Mouse (Mus musculus): ENCODE data around the gene Inppl1. TPM values are rescaled to one million over a fixed set of nuclear protein-coding genes. Genes with fewer than 3 reads are reported as not detected.

The Inppl1 gene
- polyA plus RNA-seq, 2 experiments = 30.5 to 111 TPM

DNA sequence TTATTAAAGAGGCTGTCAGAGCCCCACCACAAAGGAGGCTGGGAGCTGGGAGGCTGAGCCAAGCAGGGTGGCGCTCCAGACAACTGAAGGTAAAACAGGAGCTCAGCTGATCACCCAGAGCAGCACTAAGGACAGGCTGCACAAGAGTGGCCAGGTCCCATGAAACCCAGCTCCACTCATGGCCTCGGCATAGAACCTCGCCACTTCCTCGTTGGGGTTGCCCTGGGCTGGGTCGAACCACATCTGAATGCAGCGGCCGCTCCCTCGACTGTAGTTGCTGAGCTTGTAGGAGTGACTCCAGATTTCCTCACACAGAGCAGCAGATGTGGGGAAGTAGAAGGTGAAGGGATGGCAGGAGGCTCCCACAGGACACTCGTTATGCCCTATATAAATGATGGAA, 20.3 kb upstream of the Inppl1 start:
- DNase-seq (ENCODE audit: low spot score) (no peak), ATAC-seq (ENCODE audit: low FRiP score, low read depth) (no peak)
- Histone ChIP-seq H3K27me3 (ENCODE audit: control insufficient read depth, insufficient read depth, low read length) (no peaks in the 10 kb centered on the region), H3K4me3 (replicated peaks; ENCODE audit: low read length) (no peak overlapping the region), H3K36me3 (ENCODE audit: control insufficient read depth, insufficient read depth, low read length) (no peaks in the 10 kb centered on the region), H3K9ac (ENCODE audit: low read depth, low read length, severe bottlenecking) (no peak overlapping the region), H3K9me3 (ENCODE audit: control insufficient read depth, low read length) (no peaks in the 10 kb centered on the region), H3K4me1 (ENCODE audit: control insufficient read depth, insufficient read depth, low read length) (no peaks in the 10 kb centered on the region), H3K4me2 (replicated peaks; ENCODE audit: low read depth, low read length, severe bottlenecking) (no peak overlapping the region), H3K27ac (replicated peaks; ENCODE audit: low read depth, low read length) (no peak overlapping the region)
- TF ChIP-seq POLR2A (IDR thresholded peaks at IDR 0.05; ENCODE audit: borderline replicate concordance, extremely low read depth, insufficient read depth, insufficient read length) = no peak
- 64% methylated on average over 9 of the region's 9 CpGs for WGBS

DNA sequence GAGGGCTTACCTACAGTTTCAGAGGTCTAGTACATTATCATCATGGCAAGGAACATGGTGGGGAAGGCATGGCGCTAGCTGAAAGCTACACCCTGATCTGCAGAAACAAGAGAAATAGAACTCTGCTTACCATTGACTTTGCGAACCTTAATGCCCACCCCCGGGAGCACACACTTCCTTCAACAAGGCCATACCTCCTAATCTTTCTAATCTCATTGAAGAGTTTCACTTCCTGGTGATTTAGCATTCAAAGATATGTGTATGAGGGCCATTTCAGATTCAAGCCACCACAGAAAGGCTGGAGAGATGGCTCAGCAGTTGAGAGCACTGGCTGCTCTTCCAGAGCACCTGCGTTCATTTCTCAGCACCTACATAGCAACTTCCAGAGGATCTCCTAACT, 19.1 kb upstream of the Inppl1 start, which contains the start of gene Folr2:
Gene Folr2 (minus strand): TSS at position 101 of the 400 bp plus-strand sequence.
- ATAC-seq (ENCODE audit: low FRiP score, low read depth) = no peak
- WGBS = 88% methylated on average over 4 of the region's 4 CpGs
- no peak within 1 kb of the TSS for H3K9ac ChIP-seq (ENCODE audit: low read depth, low read length, severe bottlenecking)

DNA sequence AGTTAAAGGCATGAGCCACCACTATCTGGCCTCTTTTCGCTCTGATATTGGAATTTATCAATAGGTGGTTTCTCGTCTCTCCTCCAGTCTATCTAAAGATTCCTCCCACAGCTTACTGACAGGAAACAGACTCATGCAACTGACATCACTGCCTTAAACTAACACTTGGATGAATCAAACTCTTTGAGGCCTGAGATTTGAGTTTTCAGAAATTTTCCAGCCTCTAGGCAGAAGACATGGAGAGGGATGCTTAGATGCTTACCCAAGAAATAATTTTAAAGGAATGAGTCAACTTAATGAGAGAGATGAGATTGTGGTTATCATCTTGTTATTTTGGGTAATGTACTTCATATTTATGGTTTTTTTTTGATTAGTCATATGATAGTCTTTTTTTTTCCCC, 15.8 kb upstream of the Inppl1 start:
- WGBS = 80% methylated on average over 2 of the region's 2 CpGs
- no peak for TF ChIP-seq POLR2A (IDR thresholded peaks at IDR 0.05; ENCODE audit: borderline replicate concordance, extremely low read depth, insufficient read depth, insufficient read length)

More for the DNA sequence above, 19.1 kb upstream of the Inppl1 start, which contains the start of gene Folr2:
- no peaks in the 10 kb centered on the region for H3K27me3 ChIP-seq (ENCODE audit: control insufficient read depth, insufficient read depth, low read length)
- DNase-seq (ENCODE audit: low spot score) = no peak
- no peak within 1 kb of the TSS for H3K4me2 ChIP-seq (replicated peaks; ENCODE audit: low read depth, low read length, severe bottlenecking)
- H3K4me1 ChIP-seq (ENCODE audit: control insufficient read depth, insufficient read depth, low read length) = no peaks in the 10 kb centered on the region
- no peaks in the 10 kb centered on the region for H3K9me3 ChIP-seq (ENCODE audit: control insufficient read depth, low read length)
- no peaks in the 10 kb centered on the region for H3K36me3 ChIP-seq (ENCODE audit: control insufficient read depth, insufficient read depth, low read length)
- H3K27ac ChIP-seq (replicated peaks; ENCODE audit: low read depth, low read length) = no peak within 1 kb of the TSS
- no peak for TF ChIP-seq POLR2A (IDR thresholded peaks at IDR 0.05; ENCODE audit: borderline replicate concordance, extremely low read depth, insufficient read depth, insufficient read length)
- no peak within 1 kb of the TSS for H3K4me3 ChIP-seq (replicated peaks; ENCODE audit: low read length)

DNA sequence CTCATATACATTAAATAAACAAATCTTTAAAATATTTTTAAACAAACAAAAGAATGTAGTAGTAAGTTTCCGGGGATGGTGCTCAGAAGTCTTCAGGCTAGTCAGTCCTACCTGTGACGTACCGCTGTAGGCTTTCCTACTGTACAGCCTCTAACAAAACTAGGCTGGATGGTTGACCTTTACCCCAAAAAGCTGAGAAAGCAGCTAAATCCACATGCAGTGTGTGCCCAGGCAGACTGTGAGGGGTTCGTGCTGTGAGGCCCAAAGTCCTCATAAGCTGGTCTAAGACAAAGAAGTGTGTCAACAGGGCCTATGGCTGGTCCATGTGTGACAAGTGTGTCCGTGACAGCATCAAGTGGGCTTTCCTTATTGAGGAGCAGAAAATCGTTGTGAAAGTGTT, 14.8 kb upstream of the Inppl1 start:
- no peaks in the 10 kb centered on the region for H3K36me3 ChIP-seq (ENCODE audit: control insufficient read depth, insufficient read depth, low read length)
- 84% methylated on average over 6 of the region's 6 CpGs for WGBS

More for the DNA sequence above, 15.8 kb upstream of the Inppl1 start:
- H3K36me3 ChIP-seq (ENCODE audit: control insufficient read depth, insufficient read depth, low read length) = no peaks in the 10 kb centered on the region
- no peaks in the 10 kb centered on the region for H3K9me3 ChIP-seq (ENCODE audit: control insufficient read depth, low read length)
- H3K27ac ChIP-seq (replicated peaks; ENCODE audit: low read depth, low read length) = no peak overlapping the region
- no peak overlapping the region for H3K4me3 ChIP-seq (replicated peaks; ENCODE audit: low read length)
- ATAC-seq (ENCODE audit: low FRiP score, low read depth) (no peak), DNase-seq (ENCODE audit: low spot score) (no peak)
- no peak overlapping the region for H3K9ac ChIP-seq (ENCODE audit: low read depth, low read length, severe bottlenecking)
- no peak overlapping the region for H3K4me2 ChIP-seq (replicated peaks; ENCODE audit: low read depth, low read length, severe bottlenecking)
- no peaks in the 10 kb centered on the region for H3K27me3 ChIP-seq (ENCODE audit: control insufficient read depth, insufficient read depth, low read length)
- no peaks in the 10 kb centered on the region for H3K4me1 ChIP-seq (ENCODE audit: control insufficient read depth, insufficient read depth, low read length)

DNA sequence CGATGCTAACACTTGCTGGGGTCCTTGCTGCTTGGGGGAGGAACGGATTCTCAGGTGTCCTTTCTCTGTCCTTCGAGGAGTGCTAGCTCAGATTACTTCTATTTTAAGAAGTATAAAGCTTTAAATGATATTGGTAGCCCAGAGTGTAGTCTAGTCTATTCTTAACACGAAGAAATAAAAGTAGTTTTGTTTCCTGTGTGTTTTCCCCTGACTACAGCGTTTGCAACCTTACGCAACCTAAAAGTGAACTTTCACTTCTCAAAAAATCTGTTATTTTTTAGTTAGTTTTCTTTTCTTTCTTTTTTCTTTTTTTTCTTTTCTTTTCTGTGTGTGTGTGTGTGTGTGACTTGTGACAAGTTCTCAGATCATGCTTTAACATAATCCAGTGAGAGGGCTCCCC, 13.7 kb upstream of the Inppl1 start:
- Histone ChIP-seq H3K36me3 (ENCODE audit: control insufficient read depth, insufficient read depth, low read length) (no peaks in the 10 kb centered on the region), H3K27me3 (ENCODE audit: control insufficient read depth, insufficient read depth, low read length) (no peaks in the 10 kb centered on the region), H3K9ac (ENCODE audit: low read depth, low read length, severe bottlenecking) (no peak overlapping the region), H3K27ac (replicated peaks; ENCODE audit: low read depth, low read length) (no peak overlapping the region), H3K4me1 (ENCODE audit: control insufficient read depth, insufficient read depth, low read length) (no peaks in the 10 kb centered on the region), H3K4me2 (replicated peaks; ENCODE audit: low read depth, low read length, severe bottlenecking) (no peak overlapping the region), H3K4me3 (replicated peaks; ENCODE audit: low read length) (no peak overlapping the region), H3K9me3 (ENCODE audit: control insufficient read depth, low read length) (no peaks in the 10 kb centered on the region)
- DNase-seq (ENCODE audit: low spot score) (no peak), ATAC-seq (ENCODE audit: low FRiP score, low read depth) (no peak)
- TF ChIP-seq POLR2A (IDR thresholded peaks at IDR 0.05; ENCODE audit: borderline replicate concordance, extremely low read depth, insufficient read depth, insufficient read length) = no peak
- 80% methylated on average over 6 of the region's 6 CpGs for WGBS

More for the DNA sequence above, 14.8 kb upstream of the Inppl1 start:
- H3K9me3 ChIP-seq (ENCODE audit: control insufficient read depth, low read length) = no peaks in the 10 kb centered on the region
- no peaks in the 10 kb centered on the region for H3K27me3 ChIP-seq (ENCODE audit: control insufficient read depth, insufficient read depth, low read length)
- H3K4me1 ChIP-seq (ENCODE audit: control insufficient read depth, insufficient read depth, low read length) = no peaks in the 10 kb centered on the region
- no peak overlapping the region for H3K4me2 ChIP-seq (replicated peaks; ENCODE audit: low read depth, low read length, severe bottlenecking)
- TF ChIP-seq POLR2A (IDR thresholded peaks at IDR 0.05; ENCODE audit: borderline replicate concordance, extremely low read depth, insufficient read depth, insufficient read length) = no peak
- no peak overlapping the region for H3K9ac ChIP-seq (ENCODE audit: low read depth, low read length, severe bottlenecking)
- no peak for DNase-seq (ENCODE audit: low spot score)
- no peak overlapping the region for H3K27ac ChIP-seq (replicated peaks; ENCODE audit: low read depth, low read length)
- ATAC-seq (ENCODE audit: low FRiP score, low read depth) = no peak
- no peak overlapping the region for H3K4me3 ChIP-seq (replicated peaks; ENCODE audit: low read length)

DNA sequence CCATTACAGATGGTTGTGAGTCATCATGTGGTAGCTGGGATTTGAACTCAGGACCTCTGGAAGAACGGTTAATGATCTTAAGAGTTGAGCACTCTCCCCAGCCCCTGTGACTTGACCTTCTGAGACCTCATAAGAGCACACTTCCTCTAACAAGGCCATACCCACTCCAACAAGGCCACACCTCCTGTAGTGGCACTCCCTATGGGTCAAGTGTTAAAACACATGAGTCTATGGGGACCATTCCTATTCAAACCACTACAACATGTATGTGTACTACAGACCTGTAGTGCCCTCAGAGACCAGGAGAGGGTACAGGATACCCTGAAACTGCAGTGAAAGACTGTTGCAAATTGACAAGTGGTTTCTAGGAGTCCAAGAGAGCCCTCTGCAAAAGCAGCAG, 9.9 kb upstream of the Inppl1 start:
- H3K27me3 ChIP-seq (ENCODE audit: control insufficient read depth, insufficient read depth, low read length) = no peaks in the 10 kb centered on the region
- WGBS = 100% methylated on average over 1 of the region's 1 CpGs
- H3K9ac ChIP-seq (ENCODE audit: low read depth, low read length, severe bottlenecking) = no peak overlapping the region
- TF ChIP-seq POLR2A (IDR thresholded peaks at IDR 0.05; ENCODE audit: borderline replicate concordance, extremely low read depth, insufficient read depth, insufficient read length) = no peak
- no peaks in the 10 kb centered on the region for H3K36me3 ChIP-seq (ENCODE audit: control insufficient read depth, insufficient read depth, low read length)
- DNase-seq (ENCODE audit: low spot score) (no peak), ATAC-seq (ENCODE audit: low FRiP score, low read depth) (no peak)
- no peak overlapping the region for H3K4me2 ChIP-seq (replicated peaks; ENCODE audit: low read depth, low read length, severe bottlenecking)
- H3K4me3 ChIP-seq (replicated peaks; ENCODE audit: low read length) = no peak overlapping the region
- H3K4me1 ChIP-seq (ENCODE audit: control insufficient read depth, insufficient read depth, low read length) = no peaks in the 10 kb centered on the region
- H3K27ac ChIP-seq (replicated peaks; ENCODE audit: low read depth, low read length) = no peak overlapping the region
- no peaks in the 10 kb centered on the region for H3K9me3 ChIP-seq (ENCODE audit: control insufficient read depth, low read length)

Measured in limb, embryonic 14.5 days (tissue).